Mouse (Mus musculus): ENCODE results near the gene Edrf1.
"Not testable (repeated sequence)": the region's sequence is repeated elsewhere in the genome, so short reads cannot be mapped to it uniquely, and the experiment has no call there.

Edrf1 gene

DNA sequence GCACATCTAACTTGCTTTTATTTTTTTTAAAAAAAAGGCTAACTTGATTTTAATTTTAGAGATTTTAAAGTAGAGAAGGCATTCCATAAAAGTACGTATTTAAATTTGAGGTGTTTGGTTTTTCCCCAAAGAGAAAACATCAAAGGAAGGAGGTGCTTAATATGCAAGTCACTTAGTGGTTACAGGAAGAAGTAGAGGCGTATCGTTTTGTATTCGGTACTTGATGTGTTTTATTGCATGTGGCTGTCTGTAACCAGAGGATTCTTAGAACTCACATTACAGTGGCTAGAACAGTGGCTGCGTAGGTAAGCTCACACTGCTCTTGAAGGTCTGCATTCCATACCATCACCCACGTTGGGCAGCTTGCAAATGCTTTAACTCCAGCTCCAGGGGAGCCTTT, 8.4 kb downstream of the Edrf1 start:
- no peak for DNase-seq (ENCODE audit: low spot score in 2 of 2)

- DNase-seq (ENCODE audit: low spot score in 2 of 2), result no peak
These were observed 25.1 kb downstream of the Edrf1 start for GRCm38 (mm10) chr7:133662467-133662866.

- DNase-seq (ENCODE audit: low spot score in 2 of 2), result no peak
These were observed 31.7 kb downstream of the Edrf1 start for GRCm38 (mm10) chr7:133669071-133669470.

- DNase-seq (ENCODE audit: low spot score in 2 of 2), result no peak
These were observed 32.6 kb downstream of the Edrf1 start for GRCm38 (mm10) chr7:133669946-133670345.

- no peak for DNase-seq (ENCODE audit: low spot score in 2 of 2)
These were observed 33.5 kb downstream of the Edrf1 start for GRCm38 (mm10) chr7:133670846-133671245.

DNA sequence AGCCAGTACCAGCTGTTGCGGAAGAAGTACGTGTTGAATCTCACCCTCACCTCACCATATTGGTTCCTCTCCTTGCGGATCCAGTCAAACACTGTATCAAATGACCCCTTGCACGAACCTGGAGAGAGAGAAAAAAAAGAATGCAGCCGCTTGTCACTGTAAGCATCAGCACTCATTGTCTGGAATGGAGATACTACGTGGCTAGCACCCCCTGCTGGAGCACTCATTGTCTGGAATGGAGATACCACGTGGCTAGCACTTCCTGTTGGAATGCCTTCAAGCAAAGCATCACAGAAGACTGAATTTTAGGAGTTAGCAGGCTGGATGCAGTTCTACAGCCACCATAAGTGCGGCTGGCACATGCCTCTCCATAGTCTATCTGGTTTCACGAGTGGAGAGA, 38.7 kb downstream of the Edrf1 start:
- no peak for DNase-seq (ENCODE audit: low spot score in 2 of 2)

DNA sequence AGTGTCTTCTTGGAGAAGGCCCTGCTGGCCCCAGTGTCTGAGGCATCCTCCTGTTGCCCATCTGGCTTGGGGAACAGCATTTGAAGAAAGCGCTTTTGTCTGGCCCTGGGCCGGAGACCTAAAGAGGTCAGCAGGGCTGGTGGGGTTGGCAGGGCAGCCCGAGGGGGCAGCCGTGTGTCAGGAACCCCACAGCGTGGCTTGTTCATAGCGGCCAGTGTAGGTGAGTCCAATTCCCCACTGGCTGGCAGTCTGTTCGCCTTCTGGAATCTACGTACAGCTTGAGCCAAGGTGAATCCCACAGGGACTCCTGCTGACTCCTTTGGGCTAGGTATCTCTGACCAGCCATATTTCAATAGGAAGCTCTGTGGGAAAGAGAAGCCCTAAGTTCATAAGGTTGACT, 41.4 kb downstream of the Edrf1 start:
- no peak for DNase-seq (ENCODE audit: low spot score in 2 of 2)

DNA sequence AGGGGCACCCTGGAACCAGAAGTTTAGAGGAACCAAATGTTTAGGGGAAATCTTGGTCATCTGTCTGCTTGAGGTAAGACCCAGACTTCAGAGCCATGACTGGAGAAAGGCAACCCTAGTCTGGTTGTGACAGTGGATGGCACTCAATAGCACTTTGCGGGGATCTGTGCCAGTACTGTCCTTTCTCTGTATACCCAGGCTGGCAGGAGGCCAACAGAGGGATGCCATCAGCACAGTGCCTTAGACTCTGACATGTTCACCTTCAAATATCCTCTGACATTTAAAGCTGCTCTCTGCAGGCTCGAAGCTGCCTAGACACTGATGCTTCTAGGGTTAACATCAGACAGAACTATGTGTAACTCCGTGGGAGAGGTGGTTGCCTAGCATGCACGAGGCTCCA, 42.1 kb downstream of the Edrf1 start:
- DNase-seq (ENCODE audit: low spot score in 2 of 2), result no peak

GRCm38 (mm10) chr7:133679961-133680360, 42.6 kb downstream of the Edrf1 start, which contains the start of gene Mmp21:
Mmp21 (minus strand) TSS chr7:133680061.
- DNase-seq (ENCODE audit: low spot score in 2 of 2), result no peak

DNA sequence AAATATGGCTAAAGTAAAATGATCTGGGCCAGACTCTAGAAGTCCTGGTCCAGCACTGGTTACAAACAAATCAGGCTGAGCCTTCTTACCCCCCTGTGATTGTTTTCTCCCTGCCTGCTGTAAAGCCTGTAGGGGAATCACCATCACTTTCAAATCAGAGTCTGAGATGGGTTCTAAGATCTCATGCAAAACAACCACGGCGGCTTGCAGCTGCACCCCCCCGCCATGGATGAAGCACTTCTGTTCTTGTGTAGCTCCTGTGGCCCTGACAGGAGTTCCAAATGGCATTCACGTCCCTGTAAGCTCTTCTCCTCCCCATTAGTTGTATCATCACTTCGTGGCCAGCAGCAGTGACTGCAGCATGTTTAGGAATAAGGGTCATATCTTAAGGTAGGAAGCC, 46.3 kb downstream of the Edrf1 start:
- no peak for DNase-seq (ENCODE audit: low spot score in 2 of 2)

DNA sequence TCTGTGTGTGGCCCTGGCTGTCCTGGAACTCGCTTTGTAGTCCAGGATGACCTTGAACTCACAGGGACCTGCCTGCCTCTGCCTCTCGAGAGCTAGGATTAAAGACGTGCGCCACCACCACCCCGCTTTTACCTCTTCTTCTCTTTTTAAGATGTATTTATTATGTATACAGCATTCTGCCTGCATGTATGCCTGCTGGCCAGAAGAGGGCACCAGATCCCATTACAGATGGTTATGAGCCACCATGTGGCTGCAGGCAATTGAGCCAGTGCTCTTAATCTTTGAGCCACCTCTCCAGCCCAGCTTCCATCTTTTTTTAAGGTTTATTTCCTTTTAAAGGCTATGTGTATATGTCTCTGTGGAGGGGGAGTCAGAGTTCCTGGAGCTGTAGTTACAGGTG, 46.8 kb downstream of the Edrf1 start:
- no peak for DNase-seq (ENCODE audit: low spot score in 2 of 2)

DNA sequence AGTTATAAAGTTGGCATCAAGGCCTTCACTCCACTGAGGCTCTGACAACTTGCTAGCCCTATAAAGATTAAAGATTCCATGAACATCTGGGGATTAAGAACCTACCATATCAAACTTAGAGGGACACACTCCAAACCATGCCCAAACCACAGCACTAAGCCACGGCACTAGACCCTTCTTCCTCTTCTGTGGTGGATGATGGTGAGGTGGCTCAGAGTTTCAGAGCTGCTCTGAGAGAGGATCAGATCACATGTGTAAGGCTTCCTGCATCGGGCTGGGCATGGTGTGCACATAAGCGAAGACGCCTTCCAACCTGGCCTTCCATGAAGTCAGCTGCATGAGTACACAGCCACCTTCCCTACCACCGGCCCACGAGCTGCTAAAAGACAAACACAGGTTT, 47.4 kb downstream of the Edrf1 start:
- no peak for DNase-seq (ENCODE audit: low spot score in 2 of 2)

DNA sequence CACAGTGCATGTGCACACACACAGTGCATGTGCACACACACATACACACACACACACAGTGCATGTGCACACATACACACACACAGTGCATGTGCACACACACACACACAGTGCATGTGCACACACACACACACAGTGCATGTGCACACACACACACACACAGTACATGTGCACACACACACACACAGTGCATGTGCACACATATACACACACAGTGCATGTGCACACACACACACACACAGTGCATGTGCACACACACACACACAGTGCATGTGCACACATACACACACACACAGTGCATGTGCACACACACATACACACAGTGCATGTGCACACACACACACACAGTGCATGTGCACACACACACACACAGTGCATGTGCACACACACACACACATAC, 48.3 kb downstream of the Edrf1 start:
- not testable (repeated sequence) for DNase-seq (ENCODE audit: low spot score in 2 of 2)

DNA sequence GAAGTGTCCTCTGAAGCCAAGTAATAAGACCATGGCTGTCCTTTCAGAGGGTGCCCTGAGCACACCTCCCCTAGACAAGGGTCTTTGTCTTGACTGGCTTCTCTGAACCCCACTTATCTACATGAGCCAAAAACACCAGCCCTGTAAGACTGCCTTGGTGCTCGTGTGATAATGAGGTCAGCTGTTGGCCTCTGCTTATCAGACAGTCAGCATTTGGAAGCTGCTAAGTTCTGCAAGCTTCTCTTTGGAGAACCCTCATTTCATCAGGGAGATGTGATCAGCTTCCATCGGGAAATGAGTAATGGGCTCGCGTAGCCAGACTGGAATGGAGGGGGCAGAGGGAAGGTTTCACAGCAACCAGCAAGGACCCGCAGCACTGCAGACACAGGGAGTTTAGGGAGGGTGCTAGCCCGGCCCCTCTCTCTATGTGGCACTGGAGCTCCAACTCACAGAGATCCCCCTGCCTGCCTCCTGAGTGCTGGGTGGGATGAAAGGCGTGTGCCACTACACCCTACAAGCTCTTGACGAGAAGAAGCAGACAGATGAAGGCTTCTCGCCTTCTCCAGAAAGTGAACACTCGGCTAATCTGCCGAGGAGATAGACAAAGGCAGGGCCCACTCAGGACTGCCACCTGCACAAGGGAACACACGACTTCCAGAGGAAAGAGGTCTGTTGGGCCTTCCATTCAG, 60.8 kb downstream of the Edrf1 start:
- no peak for DNase-seq (ENCODE audit: low spot score in 2 of 2)

GRCm38 (mm10) chr7:133699885-133700284, 62.5 kb downstream of the Edrf1 start:
- DNase-seq (ENCODE audit: low spot score in 2 of 2), result no peak

GRCm38 (mm10) chr7:133701366-133701765, 64.0 kb downstream of the Edrf1 start:
- DNase-seq (ENCODE audit: low spot score in 2 of 2), result no peak

GRCm38 (mm10) chr7:133702333-133702732, 65.0 kb downstream of the Edrf1 start:
- no peak for DNase-seq (ENCODE audit: low spot score in 2 of 2)

DNA sequence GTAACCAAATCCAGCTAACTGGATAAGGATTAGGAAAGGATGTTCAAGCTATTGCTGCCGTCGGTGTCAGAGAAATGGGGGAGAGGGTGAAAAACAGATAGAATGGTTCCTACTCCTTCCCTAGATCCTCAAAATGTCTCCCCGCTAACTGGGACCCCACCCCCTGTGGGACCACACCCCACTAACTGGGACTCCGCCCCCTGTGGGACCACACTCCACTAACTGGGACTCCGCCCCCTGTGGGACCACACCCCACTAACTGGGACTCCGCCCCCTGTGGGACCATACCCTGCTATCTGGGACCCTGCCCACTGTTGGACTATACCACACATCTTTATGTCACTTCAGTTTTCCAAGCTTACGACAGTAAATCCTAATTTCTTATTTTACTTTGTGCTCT, 66.6 kb downstream of the Edrf1 start:
- DNase-seq (ENCODE audit: low spot score in 2 of 2), result no peak

DNA sequence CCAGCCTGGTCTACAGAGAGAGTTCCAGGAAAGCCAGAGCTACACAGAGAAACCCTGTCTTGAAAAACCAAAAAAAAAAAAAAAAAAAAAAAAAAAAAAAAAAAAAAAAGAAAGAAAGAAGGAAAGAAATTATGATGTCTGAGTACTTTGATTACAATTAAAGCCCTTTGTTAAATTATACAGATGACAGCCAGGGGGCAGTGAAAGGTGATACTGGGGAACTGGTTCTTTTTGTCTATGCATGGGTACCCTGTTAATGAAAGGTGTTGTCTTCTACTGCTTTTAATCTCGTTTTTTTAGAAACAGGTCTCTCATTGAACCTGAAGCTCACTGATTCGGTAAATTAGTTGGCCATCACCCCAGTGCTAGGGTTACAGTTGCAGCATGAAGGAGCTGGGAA, 70.0 kb downstream of the Edrf1 start:
- DNase-seq (ENCODE audit: low spot score in 2 of 2), result no peak

DNA sequence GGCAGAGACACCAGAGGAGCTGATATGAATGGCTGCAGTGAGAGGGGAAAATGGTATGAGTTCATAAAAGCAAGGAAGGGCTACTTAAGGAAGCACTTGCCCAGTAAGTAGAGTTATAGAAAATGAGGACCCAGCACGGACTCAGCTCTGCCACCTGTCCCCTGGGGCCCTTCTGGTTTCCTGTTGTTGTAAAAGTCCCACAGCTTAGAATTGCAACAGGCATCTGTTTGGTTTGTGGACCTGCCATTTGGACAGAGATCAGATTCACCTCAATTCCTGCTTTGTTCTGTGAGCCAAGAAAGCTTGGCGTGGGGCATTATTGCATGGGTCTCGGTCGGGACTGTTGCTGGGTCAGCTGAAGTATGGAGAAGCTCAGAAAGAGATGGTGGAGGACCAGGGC, 78.0 kb downstream of the Edrf1 start:
- DNase-seq (ENCODE audit: low spot score in 2 of 2), result no peak

DNA sequence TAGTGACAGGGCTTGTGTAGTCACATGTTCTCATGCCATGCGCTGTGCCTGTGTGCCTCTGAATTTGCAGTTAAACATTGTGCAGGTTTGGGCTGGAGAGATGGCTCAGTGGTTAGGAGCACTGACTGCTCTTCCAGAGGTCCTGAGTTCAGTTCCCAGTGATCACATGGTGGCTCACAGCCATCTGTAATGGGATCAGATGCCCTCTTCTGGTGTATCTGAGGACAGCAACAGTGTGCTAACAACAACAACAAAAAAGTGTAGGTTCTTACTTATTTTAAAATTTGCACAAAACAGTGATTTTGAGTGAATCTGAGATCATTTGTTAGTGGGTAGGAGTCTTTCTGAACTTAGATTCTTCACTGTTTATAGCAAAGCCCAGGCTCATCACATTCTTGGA, 81.2 kb downstream of the Edrf1 start:
- no peak for DNase-seq (ENCODE audit: low spot score in 2 of 2)

- DNase-seq (ENCODE audit: low spot score in 2 of 2), result no peak
These were observed 83.3 kb downstream of the Edrf1 start for GRCm38 (mm10) chr7:133720616-133721015.

Measured in right cerebral cortex, adult 2 months (tissue).